Mouse (Mus musculus) midbrain, embryonic 12.5 days (tissue): Measurements from ENCODE around the gene S100b. TPM values are rescaled to one million over a fixed set of nuclear protein-coding genes. Genes with fewer than 3 reads are reported as not detected.

Experiments used
- microRNA counts: library from miRNA; unstranded; fragments of <30 nt; microRNA quantifications from one replicate; lab custom pipeline; 2017
- microRNA-seq: library from miRNA; unstranded; fragments of <30 nt; microRNA quantifications from one replicate; pipeline ENCODE4, GENCODE M21; 2017
- polyA plus RNA-seq: library from polyadenylated mRNA; unstranded; fragments of >200 nt; fragmentation: Nextera tagmentation; extraction: Ambion mirVana; gene quantifications from 2 replicates; pipeline ENCODE4 v1.2.1, GENCODE M21; 2016

S100b gene
- polyA plus RNA-seq, 1 experiment from 2014 or later: 0.98 TPM

MicroRNAs encoded within 50 kb of the gene (microRNA counts, 519-probe panel; counts per million panel counts)
- microRNA mmu-miR-678 (lab: Ali Mortazavi, UCI): not detected

Small RNA genes lying within 50 kb of the gene (microRNA-seq; reads per million reads assigned to microRNA genes)
- not detected for gene Mir678

Other genes with a start within 250 kb of the S100b start
- 25.2 and 28.7 TPM in 2 replicates for gene Zfp280b, start 221.2 kb upstream of the S100b start, polyA plus RNA-seq
- gene Slc5a4b, start 142.9 kb upstream of the S100b start, polyA plus RNA-seq: not detected in 2 replicates
- not detected in 2 replicates for gene Slc5a4a, start 106.4 kb upstream of the S100b start, polyA plus RNA-seq
- gene Prmt2, start 16.0 kb upstream of the S100b start, polyA plus RNA-seq: 131 and 139 TPM in 2 replicates
- gene Dip2a, start 91.4 kb downstream of the S100b start, polyA plus RNA-seq: 13.5 and 15.6 TPM in 2 replicates
- gene AC141477.1, start 186.6 kb downstream of the S100b start, polyA plus RNA-seq: not detected in 2 replicates
- 18.3 and 19.7 TPM in 2 replicates for gene Pcnt, start 188.9 kb downstream of the S100b start, polyA plus RNA-seq
- not detected in 2 replicates for gene 2610028H24Rik, start 195.2 kb downstream of the S100b start, polyA plus RNA-seq
- gene Mcm3ap, start 215.1 kb downstream of the S100b start, polyA plus RNA-seq: 81.7 and 86.9 TPM in 2 replicates
- gene Ybey, start 215.3 kb downstream of the S100b start, polyA plus RNA-seq: 9.2 and 9.3 TPM in 2 replicates